Mouse (Mus musculus) embryo, embryonic 9.5 days (tissue): Measurements from ENCODE around the gene Glis3.
A peak's percentile ranks its signal among the peaks of the same experiment; 100 is the strongest.

ENCODE experiments used
- DNase-seq: peaks from one replicate; pipeline ENCODE4 v3.0.0-alpha.2; 2017; ENCODE audit errors: extremely low spot score

The Glis3 gene

DNA sequence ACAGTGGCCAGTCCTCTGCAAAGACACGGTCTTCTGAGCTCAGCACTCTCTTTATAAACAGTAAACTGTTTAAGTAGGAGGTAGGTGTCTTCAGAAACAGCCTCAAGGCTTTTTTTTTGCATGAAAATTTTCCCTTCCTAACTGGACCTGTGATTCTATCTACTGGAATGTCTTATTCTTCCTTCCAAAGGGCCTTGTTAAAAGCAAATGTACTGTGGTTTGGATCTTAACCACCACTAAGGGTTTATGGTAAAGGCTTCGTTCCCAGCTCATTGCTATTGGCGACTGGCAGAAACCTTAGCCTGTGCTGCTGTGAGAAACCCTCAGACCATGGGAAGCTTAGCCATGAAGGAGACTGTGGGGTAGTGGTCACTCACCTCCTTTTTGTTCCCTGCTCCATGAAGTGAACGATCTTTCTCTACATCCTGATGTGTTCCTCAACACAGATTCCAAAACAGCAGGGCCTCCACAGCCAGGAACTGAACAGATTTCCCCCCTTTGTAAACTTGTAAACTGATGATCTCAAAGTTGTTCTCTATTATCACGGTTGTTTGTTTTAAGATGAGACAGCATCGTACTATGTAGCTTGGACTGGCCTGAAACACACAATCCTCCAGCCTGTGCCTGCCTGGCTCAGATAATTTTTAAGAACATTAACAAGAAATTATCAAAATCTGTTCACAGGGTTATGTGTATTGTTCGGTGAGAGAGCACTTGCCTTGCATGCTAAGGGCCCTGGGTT, 88.0 kb downstream of the Glis3 start:
- DNase-seq: no peak

- no peak for DNase-seq
Observed at GRCm38 (mm10) chr19:28580499-28580898, 99.4 kb downstream of the Glis3 start.

DNA sequence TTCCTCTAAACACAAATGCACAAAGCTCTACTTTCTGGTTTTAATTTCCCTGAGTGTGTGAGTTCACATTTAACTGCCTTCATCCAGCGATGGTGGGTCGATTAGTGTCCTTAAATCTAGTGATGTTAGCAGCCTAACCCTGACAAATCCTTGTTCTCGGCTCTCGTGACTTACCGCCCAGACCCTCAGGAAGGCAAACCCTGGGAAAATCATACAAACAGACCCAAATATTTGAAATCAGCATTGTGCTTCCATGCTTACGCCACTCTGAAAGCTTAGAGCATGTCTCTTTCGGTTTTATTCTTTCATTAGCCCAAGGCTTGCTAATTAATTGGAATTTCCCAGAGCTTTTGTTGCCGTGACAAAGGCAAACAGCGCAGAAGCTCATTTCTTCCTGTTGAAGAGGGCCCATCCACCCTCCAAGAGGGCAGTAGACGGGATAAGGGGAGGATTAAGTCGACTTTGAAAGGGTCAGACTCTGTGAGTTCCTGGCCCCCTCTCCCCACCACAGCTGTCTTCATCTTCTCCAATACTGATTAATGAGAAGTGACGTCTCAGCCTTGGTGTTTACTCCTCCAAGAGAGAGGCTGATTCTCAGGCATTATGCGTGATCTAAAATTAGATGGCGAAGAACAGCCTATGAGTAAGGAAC, 100.0 kb downstream of the Glis3 start:
- peak; percentile 31 for DNase-seq

DNA sequence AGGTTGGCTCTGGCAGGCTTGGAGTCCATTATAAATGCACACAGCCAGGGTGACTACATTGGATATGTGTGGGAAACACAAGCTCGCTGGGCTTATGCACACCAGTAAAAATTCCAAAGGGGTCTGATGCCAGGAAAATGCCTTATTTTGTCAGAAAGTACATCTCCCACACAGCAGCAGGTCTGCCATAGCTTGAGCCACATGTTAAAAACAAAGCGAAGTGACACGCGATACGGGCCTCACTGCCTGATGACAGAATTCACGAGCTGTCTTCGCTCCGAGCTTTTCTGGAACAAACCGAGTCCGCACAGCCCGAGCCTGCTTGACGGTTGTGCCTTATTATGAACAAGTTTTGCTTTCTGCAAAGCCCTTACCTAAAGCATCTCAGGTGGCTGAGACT, 102.9 kb downstream of the Glis3 start:
- DNase-seq: no peak

- no peak for DNase-seq
Observed at GRCm38 (mm10) chr19:28576619-28577018, 103.3 kb downstream of the Glis3 start.

DNA sequence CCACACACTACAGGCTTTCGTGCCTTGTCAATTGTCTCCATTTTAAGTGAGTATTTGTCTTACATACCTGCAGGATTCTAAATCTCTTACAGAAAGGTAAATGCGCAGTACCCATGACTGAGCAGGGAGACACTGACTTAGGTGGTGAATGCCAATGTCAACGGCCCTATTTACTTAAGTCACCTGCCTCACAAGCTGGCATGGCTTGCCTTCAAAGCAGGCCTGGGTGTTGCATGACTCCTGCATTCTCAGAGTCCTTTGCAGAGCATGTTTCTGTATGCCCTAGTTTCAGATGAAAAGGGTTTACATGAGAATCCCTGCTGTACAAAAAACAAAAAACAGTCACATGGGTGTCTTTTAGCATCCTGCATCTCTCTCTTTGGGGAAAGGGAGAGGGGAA, 106.2 kb downstream of the Glis3 start:
- DNase-seq: no peak

- no peak for DNase-seq
Observed at GRCm38 (mm10) chr19:28569856-28570255, 110.0 kb downstream of the Glis3 start.

- no peak for DNase-seq
Observed at GRCm38 (mm10) chr19:28567100-28567499, 112.8 kb downstream of the Glis3 start.

GRCm38 (mm10) chr19:28566554-28566953, 113.3 kb downstream of the Glis3 start:
- no peak for DNase-seq

GRCm38 (mm10) chr19:28561697-28562002, 118.2 kb downstream of the Glis3 start:
- no peak for DNase-seq

DNA sequence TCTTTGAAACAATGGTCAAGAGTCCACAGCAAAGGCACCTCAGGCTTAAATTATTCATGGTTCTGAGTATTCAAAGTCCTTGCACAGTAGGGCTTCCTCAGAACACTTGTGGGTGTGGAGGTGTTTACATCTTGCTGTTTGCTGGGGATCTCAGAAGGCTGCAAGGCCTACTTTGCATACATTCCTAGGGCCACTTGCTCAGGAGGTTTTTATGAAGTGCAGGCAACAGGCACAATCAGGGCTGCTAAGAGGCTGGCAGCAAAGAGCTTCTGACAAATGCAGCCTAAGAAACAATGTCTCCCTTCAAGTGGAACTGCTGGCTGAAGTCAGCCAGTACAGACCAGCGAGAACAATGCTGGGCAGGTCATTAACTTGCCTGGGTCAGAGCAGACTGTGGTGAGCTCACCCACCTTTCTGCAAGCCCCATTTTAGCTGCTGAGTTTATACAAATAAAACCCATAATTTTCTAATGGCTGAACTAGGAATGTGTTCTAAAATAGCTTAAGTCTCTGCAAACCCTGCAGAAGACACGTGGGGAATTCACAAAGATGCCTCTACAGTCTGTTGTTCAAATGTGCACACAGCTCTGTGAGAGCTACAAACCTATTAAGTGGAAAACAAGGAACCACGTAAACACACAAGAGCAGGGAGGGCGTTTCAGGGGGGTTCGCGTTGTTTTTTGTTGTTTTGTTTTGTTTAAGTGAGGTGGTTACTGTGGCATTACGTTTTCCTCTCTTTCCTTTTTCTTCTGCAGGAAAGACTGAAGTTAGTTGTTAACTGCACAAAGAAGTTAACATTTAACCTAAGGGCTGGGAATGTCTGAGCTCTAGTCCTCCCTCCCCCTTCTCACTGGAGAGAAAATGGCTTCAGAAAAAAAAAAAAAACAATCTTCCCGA, 118.8 kb downstream of the Glis3 start:
- DNase-seq: peak; percentile 54

DNA sequence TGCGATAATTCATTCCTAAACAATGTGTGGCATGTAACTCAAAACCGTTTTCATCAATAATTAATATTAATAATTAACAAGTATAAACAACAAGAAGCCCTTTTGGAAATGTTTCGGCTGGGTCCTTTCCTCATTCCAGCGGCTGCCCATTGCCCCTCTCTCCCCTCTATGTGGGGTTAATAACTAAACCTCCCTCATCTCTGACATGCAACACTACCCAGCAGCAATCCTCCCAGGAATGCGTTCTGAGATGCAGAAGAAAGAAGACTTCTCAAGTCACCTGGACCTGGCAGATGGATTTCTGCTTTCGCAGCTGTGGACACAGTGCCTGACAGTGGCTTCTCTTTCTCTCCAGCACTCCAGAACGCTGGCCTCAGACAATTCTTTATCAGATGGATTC, 120.0 kb downstream of the Glis3 start:
- no peak for DNase-seq

GRCm38 (mm10) chr19:28559400-28559799, 120.5 kb downstream of the Glis3 start:
- no peak for DNase-seq

DNA sequence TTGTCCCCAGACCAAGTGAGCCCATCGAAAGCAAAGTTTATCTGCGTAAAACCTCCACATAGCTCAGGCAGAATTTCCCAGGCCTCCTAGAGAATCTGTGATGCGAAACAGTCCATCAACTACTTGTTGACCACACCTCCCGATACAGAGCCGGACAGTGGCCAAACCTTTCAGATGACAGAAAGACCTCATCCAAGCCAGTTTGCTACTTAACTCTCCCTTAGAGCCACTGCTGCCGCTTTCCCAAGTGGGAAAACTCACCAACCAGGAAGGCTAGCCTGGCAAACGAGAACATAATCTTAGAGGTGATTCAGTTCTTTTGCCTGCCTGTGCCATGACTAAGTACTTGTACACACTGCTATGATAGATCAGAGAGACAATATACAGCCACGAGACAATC, 121.2 kb downstream of the Glis3 start:
- DNase-seq: no peak

GRCm38 (mm10) chr19:28557559-28558328, 122.1 kb downstream of the Glis3 start:
- no peak for DNase-seq

- no peak for DNase-seq
Observed at GRCm38 (mm10) chr19:28555181-28555929, 124.5 kb downstream of the Glis3 start.

- no peak for DNase-seq
Observed at GRCm38 (mm10) chr19:28550611-28551010, 129.3 kb downstream of the Glis3 start.

DNA sequence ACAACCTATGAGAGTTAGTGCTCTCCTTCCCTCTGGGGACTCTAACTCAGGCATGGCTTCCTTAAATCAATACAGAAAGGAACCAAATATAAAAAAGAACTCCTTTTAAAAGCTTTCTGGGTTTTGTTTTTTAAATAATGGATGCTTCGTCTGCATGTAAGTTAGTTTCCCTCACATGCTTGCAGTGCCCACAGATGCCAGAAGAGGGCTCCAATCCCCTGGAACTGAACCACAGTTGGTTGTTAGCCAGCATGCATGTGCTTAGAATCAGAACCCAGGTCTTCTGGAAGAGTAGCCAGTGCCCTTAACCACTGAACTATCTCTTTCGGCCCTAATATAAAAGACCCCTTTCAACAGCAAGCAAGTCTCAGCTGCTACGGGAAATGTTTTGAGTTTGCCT, 132.9 kb downstream of the Glis3 start:
- DNase-seq: no peak

- DNase-seq: no peak
Observed at GRCm38 (mm10) chr19:28545493-28545892, 134.4 kb downstream of the Glis3 start.

DNA sequence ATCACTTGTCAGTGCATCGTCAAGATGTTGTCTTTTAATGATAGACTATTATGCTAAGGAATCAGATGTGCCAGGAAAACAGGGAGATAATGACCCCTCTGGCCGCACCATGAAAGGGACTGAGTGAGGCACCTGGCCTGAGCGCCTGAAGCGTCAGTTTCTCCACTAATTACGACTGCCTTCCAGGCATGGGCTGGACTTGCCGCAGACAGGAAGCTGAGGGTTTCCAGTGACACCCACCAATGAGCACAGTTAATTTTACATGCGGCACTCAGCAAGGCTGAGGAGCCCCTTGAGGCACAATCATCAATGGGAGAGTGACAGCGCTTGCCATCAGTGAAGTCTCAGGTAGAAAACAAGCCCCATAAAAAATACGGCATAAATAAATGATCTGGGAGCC, 141.1 kb downstream of the Glis3 start:
- no peak for DNase-seq

DNA sequence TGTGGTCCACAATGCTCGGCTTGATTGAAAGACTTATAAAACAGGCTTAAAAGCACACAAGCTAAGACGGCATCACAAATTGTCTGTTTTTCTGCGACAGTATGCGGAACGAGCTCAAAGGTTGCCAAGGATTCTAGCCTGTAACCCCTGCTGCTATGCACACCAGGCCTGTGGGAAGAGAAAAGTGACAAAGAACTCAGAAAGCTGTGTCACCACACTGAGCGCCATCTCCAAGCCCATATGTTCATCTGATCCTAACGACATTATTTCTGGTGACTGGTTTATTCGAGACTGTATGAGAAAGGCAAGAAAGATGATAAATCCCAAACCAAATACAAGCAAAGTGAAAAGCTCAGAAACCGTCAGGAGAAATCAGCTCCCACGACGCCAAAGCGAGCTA, 144.9 kb downstream of the Glis3 start:
- DNase-seq: no peak
